ENCODE assay signal across 8 mouse cellular contexts in genomic region chr3:153911197-153911881, GRCm38 (mm10). TPM values are rescaled to one million over a fixed set of nuclear protein-coding genes. Genes with fewer than 3 reads are reported as not detected.
A peak's percentile ranks its signal among the peaks of the same experiment; 100 is the strongest.
DNase-seq lines count a peak whose midpoint lies in the region; ATAC-seq and TF ChIP-seq lines count a peak whose summit lies in the region.

No protein-coding gene starts in this region.

- 21% methylated on average over 8 of the region's 8 CpGs for WGBS in heart, postnatal 0 days
- 48% methylated on average over 8 of the region's 8 CpGs for WGBS in forebrain, embryonic 11.5 days
- WGBS in small intestine, adult 2 months: 20% methylated on average over 8 of the region's 8 CpGs

- TF ChIP-seq RAD21 in MEL (IDR thresholded peaks at IDR 0.05; ENCODE audit: low read depth, low read length): no peak

- H3K79me2 ChIP-seq in MEL (ENCODE audit: control insufficient read depth, insufficient read depth, low read length, poor library complexity): peaks cover 56% of the 10 kb centered on the region

- no peak for ATAC-seq in heart, postnatal 0 days (ENCODE audit: insufficient read depth, low read depth)
- ATAC-seq in forebrain, embryonic 11.5 days (replicated peaks; ENCODE audit: low FRiP score): no peak

- H3K4me1 ChIP-seq in heart, postnatal 0 days (ENCODE audit: control insufficient read depth, insufficient read depth): peaks cover 40% of the 10 kb centered on the region
- peaks cover 2 to 8% of the 10 kb centered on the region in 2 experiments; a peak in 2 of 4 replicates for H3K4me1 ChIP-seq in MEL (ENCODE audit: control insufficient read depth in 1 of 2, insufficient read depth in 2 of 2, low read length in 2 of 2)
- H3K4me1 ChIP-seq in forebrain, embryonic 11.5 days (replicated peaks; ENCODE audit: control insufficient read depth, insufficient read depth, low read length): peaks cover 3% of the 10 kb centered on the region; the same call in 1 of the 2 replicates
- H3K4me1 ChIP-seq in small intestine, adult 2 months (ENCODE audit: control insufficient read depth, insufficient read depth, insufficient read length, low read length): peaks cover 15% of the 10 kb centered on the region; the same call in 1 of the 2 replicates

- TF ChIP-seq CTCF in heart, postnatal 0 days (IDR thresholded peaks at IDR 0.05; ENCODE audit: low read depth): no peak
- no peak for TF ChIP-seq CTCF in MEL (IDR thresholded peaks at IDR 0.05 in 2 of 3, conservative IDR thresholded peaks at IDR 0.05 in 1 of 3; ENCODE audit: control insufficient read depth in 1 of 3, insufficient read depth in 1 of 3, low read depth in 2 of 3, low read length in 3 of 3, poor library complexity in 1 of 3, severe bottlenecking in 1 of 3)
- no peak for TF ChIP-seq CTCF in small intestine, adult 2 months (IDR thresholded peaks at IDR 0.05; ENCODE audit: extremely low read depth, insufficient read length, insufficient replicate concordance, low read depth, low read length)

- no peaks in the 10 kb centered on the region for H3K9me3 ChIP-seq in heart, postnatal 0 days (replicated peaks; ENCODE audit: control insufficient read depth, low read length)
- H3K9me3 ChIP-seq in MEL (replicated peaks; ENCODE audit: insufficient read depth, low read length): no peaks in the 10 kb centered on the region
- no peaks in the 10 kb centered on the region for H3K9me3 ChIP-seq in forebrain, embryonic 11.5 days (ENCODE audit: control insufficient read depth, low read length)

- TF ChIP-seq POLR2A in MEL (IDR thresholded peaks at IDR 0.05; ENCODE audit: control insufficient read depth in 1 of 2, insufficient read depth in 1 of 2, low read depth in 1 of 2, low read length in 2 of 2, poor library complexity in 1 of 2): peak in 1 of 2 experiments; percentile 54; a peak in 2 of 4 replicates
- TF ChIP-seq POLR2A in small intestine, adult 2 months (IDR thresholded peaks at IDR 0.05; ENCODE audit: low read depth, low read length): no peak

- no peaks in the 10 kb centered on the region for H3K27me3 ChIP-seq in heart, postnatal 0 days (ENCODE audit: control insufficient read depth, insufficient read depth, low read length)
- no peaks in the 10 kb centered on the region for H3K27me3 ChIP-seq in MEL (ENCODE audit: control insufficient read depth in 1 of 2, insufficient read depth in 2 of 2, low read length in 2 of 2)
- no peaks in the 10 kb centered on the region for H3K27me3 ChIP-seq in forebrain, embryonic 11.5 days (ENCODE audit: control insufficient read depth, insufficient read depth, low read length)
- H3K27me3 ChIP-seq in small intestine, adult 2 months (ENCODE audit: control insufficient read depth, insufficient read depth, low read length): no peaks in the 10 kb centered on the region

- peak overlapping the region; percentile 82 for H3K4me2 ChIP-seq in heart, postnatal 0 days (ENCODE audit: low read depth, low read length)
- peak overlapping the region; percentile 94 for H3K4me2 ChIP-seq in forebrain, embryonic 11.5 days (ENCODE audit: low read depth, low read length, severe bottlenecking)

- no peak for TF ChIP-seq EP300 in heart, postnatal 0 days (IDR thresholded peaks at IDR 0.05; ENCODE audit: low read depth)
- no peak for TF ChIP-seq EP300 in MEL (IDR thresholded peaks at IDR 0.05; ENCODE audit: low read depth in 1 of 2, low read length in 2 of 2)

- peak overlapping the region; percentile 95 for H3K27ac ChIP-seq in heart, postnatal 0 days (ENCODE audit: low read depth)
- H3K27ac ChIP-seq in MEL (ENCODE audit: control insufficient read depth, low read depth, low read length): peak overlapping the region; percentile 93
- 0 out of 2 replicates have a peak overlapping the region, but pooled peaks have one; percentile 70 for H3K27ac ChIP-seq in forebrain, embryonic 11.5 days (ENCODE audit: low read depth, low read length)
- peak overlapping the region; percentile 35; the same call in 1 of the 2 replicates for H3K27ac ChIP-seq in small intestine, adult 2 months (ENCODE audit: insufficient read depth, low read depth, low read length)

- peak overlapping the region; percentile 85 for H3K9ac ChIP-seq in heart, postnatal 0 days (replicated peaks; ENCODE audit: low read depth, low read length)
- peak overlapping the region; percentile 91 for H3K9ac ChIP-seq in MEL (ENCODE audit: control insufficient read depth, low read depth, low read length, poor library complexity, severe bottlenecking)
- peak overlapping the region; percentile 98 for H3K9ac ChIP-seq in forebrain, embryonic 11.5 days (ENCODE audit: low read length)

- peaks cover 50% of the 10 kb centered on the region for H3K36me3 ChIP-seq in heart, postnatal 0 days (replicated peaks; ENCODE audit: control insufficient read depth, insufficient read depth, low read length)
- H3K36me3 ChIP-seq in MEL (ENCODE audit: control insufficient read depth in 1 of 2, insufficient read depth in 2 of 2, low read length in 2 of 2): peaks cover 43 to 44% of the 10 kb centered on the region in 2 experiments
- peaks cover 28% of the 10 kb centered on the region for H3K36me3 ChIP-seq in forebrain, embryonic 11.5 days (ENCODE audit: control insufficient read depth, insufficient read depth, low read length)
- peaks cover 45% of the 10 kb centered on the region for H3K36me3 ChIP-seq in small intestine, adult 2 months (ENCODE audit: control insufficient read depth, insufficient read depth, low read length)

- peak overlapping the region; percentile 75 for H3K4me3 ChIP-seq in heart, postnatal 0 days (ENCODE audit: low read depth, low read length)
- H3K4me3 ChIP-seq in MEL (ENCODE audit: control insufficient read depth in 1 of 2, insufficient read depth in 1 of 2, low read depth in 2 of 2, low read length in 2 of 2): peak overlapping the region; percentile 68 to 88
- H3K4me3 ChIP-seq in forebrain, embryonic 11.5 days (ENCODE audit: low read depth, low read length): peak overlapping the region; percentile 85
- peak overlapping the region; percentile 57 for H3K4me3 ChIP-seq in small intestine, adult 2 months (ENCODE audit: low read depth, low read length)

- DNase-seq in heart, postnatal 0 days (ENCODE audit: low spot score): peak; percentile 14
- no peak for DNase-seq in heart, postnatal 4 days
- peak; percentile 56 for DNase-seq in MEL (ENCODE audit: low read depth, low spot score)
- DNase-seq in forebrain, embryonic 11.5 days (ENCODE audit: low spot score): no peak
- DNase-seq in kidney, postnatal 36 days: peak; percentile 31 to 62
- no peak for DNase-seq in Muller cell, postnatal 12 days (ENCODE audit: inconsistent ontology term)
- no peak for DNase-seq in right cerebral cortex, adult 18-20 months

TF ChIP-seq in MEL, 35 proteins besides CTCF, POLR2A, EP300 and RAD21:
- TF ChIP-seq HCFC1 (IDR thresholded peaks at IDR 0.05; ENCODE audit: low read depth, low read length): no peak
- TF ChIP-seq TBP (IDR thresholded peaks at IDR 0.05; ENCODE audit: low read depth, low read length): 0 out of 2 replicates have a peak, but pooled peaks have one; percentile 56

RNA-seq across cellular contexts. Expression of gene Rabggtb, which starts 1.5 kb away (rescaled TPM):
- 119 and 159 TPM in 2 replicates for total RNA-seq in heart, postnatal 0 days (2014; rRNA removed; ENCODE audit: low replicate concordance)
- polyA plus RNA-seq in heart, postnatal 0 days (2015; fragmentation: Nextera tagmentation; extraction: Ambion mirVana): 56.4 and 58.2 TPM in 2 replicates
- 100 to 1,000 TPM; 108 to 110 TPM for total RNA-seq in heart, postnatal 4 days (2021)
- 164 and 175 TPM in 2 replicates for total RNA-seq in MEL (2012; rRNA removed)
- polyA plus RNA-seq in MEL (2012; ENCODE audit: insufficient read depth in 1 of 2, insufficient read length in 2 of 2, low read depth in 1 of 2, low replicate concordance in 2 of 2, missing spikeins in 1 of 2): 100 to 1,000 TPM in 1 of 2 experiments, not detected in 1; 146 TPM
- 48.1 and 51.2 TPM in 2 replicates for polyA plus RNA-seq in forebrain, embryonic 11.5 days (2014; fragmentation: Nextera tagmentation; extraction: Ambion mirVana)
- 13.1 and 15.2 TPM in 2 replicates for polyA plus RNA-seq in small intestine, adult 2 months (2012; rRNA removed)

RNA-seq across cellular contexts. Expression of gene Msh4, which starts 5.4 kb away (rescaled TPM):
- total RNA-seq in heart, postnatal 0 days (2014; rRNA removed; ENCODE audit: low replicate concordance): not detected in 2 replicates
- polyA plus RNA-seq in heart, postnatal 0 days (2015; fragmentation: Nextera tagmentation; extraction: Ambion mirVana): 0.07 TPM in 2 replicates
- total RNA-seq in heart, postnatal 4 days (2021): under 1 TPM; 0.29 to 0.31 TPM
- total RNA-seq in MEL (2012; rRNA removed): 0.42 and 0.50 TPM in 2 replicates
- polyA plus RNA-seq in MEL (2012; ENCODE audit: insufficient read depth in 1 of 2, insufficient read length in 2 of 2, low read depth in 1 of 2, low replicate concordance in 2 of 2, missing spikeins in 1 of 2): under 1 TPM in 1 of 2 experiments, not detected in 1; 0.15 TPM
- polyA plus RNA-seq in forebrain, embryonic 11.5 days (2014; fragmentation: Nextera tagmentation; extraction: Ambion mirVana): 0.09 and 0.11 TPM in 2 replicates
- 0.03 TPM in 1 of 2 replicates, not detected in the other for polyA plus RNA-seq in small intestine, adult 2 months (2012; rRNA removed)

RNA-seq across cellular contexts. Expression of gene Acadm, which starts 33.1 kb away (rescaled TPM):
- 331 and 333 TPM in 2 replicates for total RNA-seq in heart, postnatal 0 days (2014; rRNA removed; ENCODE audit: low replicate concordance)
- 642 and 671 TPM in 2 replicates for polyA plus RNA-seq in heart, postnatal 0 days (2015; fragmentation: Nextera tagmentation; extraction: Ambion mirVana)
- total RNA-seq in heart, postnatal 4 days (2021): 100 to 1,000 TPM; 579 to 585 TPM
- 33.0 and 36.7 TPM in 2 replicates for total RNA-seq in MEL (2012; rRNA removed)
- 10 to 100 TPM in 1 of 2 experiments, not detected in 1; 44.3 TPM for polyA plus RNA-seq in MEL (2012; ENCODE audit: insufficient read depth in 1 of 2, insufficient read length in 2 of 2, low read depth in 1 of 2, low replicate concordance in 2 of 2, missing spikeins in 1 of 2)
- 40.6 and 44.0 TPM in 2 replicates for polyA plus RNA-seq in forebrain, embryonic 11.5 days (2014; fragmentation: Nextera tagmentation; extraction: Ambion mirVana)
- polyA plus RNA-seq in small intestine, adult 2 months (2012; rRNA removed): 6.7 and 22.2 TPM in 2 replicates

Comparison
In these comparisons a context has a peak if more than half of its experiments do, and no peak if none do; other contexts are left out.
1. DNase-seq: peak in heart, postnatal 0 days (single experiment), MEL (single experiment) and kidney, postnatal 36 days (2 of 2); none in heart, postnatal 4 days (single experiment), forebrain, embryonic 11.5 days (single experiment), Muller cell, postnatal 12 days (single experiment) and right cerebral cortex, adult 18-20 months (single experiment).
2. H3K27ac ChIP-seq: peak in every context shown above with its lines; median percentile 95 in heart, postnatal 0 days; 93 in MEL; 70 in forebrain, embryonic 11.5 days; 35 in small intestine, adult 2 months.
3. RNA of gene Acadm, which starts 33.1 kb away (polyA plus RNA-seq): 642 to 671 TPM in heart, postnatal 0 days; 44.3 TPM in MEL, 40.6 to 44.0 TPM in forebrain, embryonic 11.5 days and 6.7 to 22.2 TPM in small intestine, adult 2 months; every median in the first group is over 10 times any median in the second.
4. Peak in every context shown above with its lines, with median percentiles within 50 percentile points of each other: H3K4me3 ChIP-seq and H3K9ac ChIP-seq.